Mouse (Mus musculus): ENCODE results near the gene Cst9. TPM values are rescaled to one million over a fixed set of nuclear protein-coding genes. Genes with fewer than 3 reads are reported as not detected.
A peak's percentile ranks its signal among the peaks of the same experiment; 100 is the strongest.

Cst9 gene
- not detected in 2 replicates for polyA plus RNA-seq (2014; fragmentation: Nextera tagmentation; extraction: Ambion mirVana)

- 71% methylated on average over 4 of the region's 4 CpGs for WGBS
- Histone ChIP-seq H3K9ac (ENCODE audit: low read depth, low read length) (no peak within 1 kb of the TSS), H3K4me1 (ENCODE audit: control insufficient read depth, insufficient read depth, low read length) (no peaks in the 10 kb centered on the region), H3K4me2 (ENCODE audit: low read depth, low read length) (no peak within 1 kb of the TSS), H3K27ac (replicated peaks; ENCODE audit: low read depth, low read length) (no peak within 1 kb of the TSS), H3K27me3 (replicated peaks; ENCODE audit: control insufficient read depth, insufficient read depth, low read length) (no peaks in the 10 kb centered on the region), H3K9me3 (ENCODE audit: control insufficient read depth, low read length) (no peaks in the 10 kb centered on the region), H3K36me3 (ENCODE audit: control insufficient read depth, insufficient read depth, low read length) (no peaks in the 10 kb centered on the region), H3K4me3 (ENCODE audit: low read depth, low read length) (no peak within 1 kb of the TSS)
- no peak for ATAC-seq (ENCODE audit: low read depth)
- DNase-seq (ENCODE audit: low spot score) = no peak
Observed at GRCm38 (mm10) chr2:148834912-148835311, at the start of gene Cst9. Gene Cst9 (plus strand): TSS chr2:148835147.

GRCm38 (mm10) chr2:148789142-148789541 is 45.8 kb upstream of the Cst9 start, which contains the start of gene Cst12:
Gene Cst12 (plus strand): TSS chr2:148789361.
- DNase-seq (ENCODE audit: low spot score) = no peak
- Histone ChIP-seq H3K4me3 (ENCODE audit: low read depth, low read length) (no peak within 1 kb of the TSS), H3K4me2 (ENCODE audit: low read depth, low read length) (no peak within 1 kb of the TSS), H3K4me1 (ENCODE audit: control insufficient read depth, insufficient read depth, low read length) (no peaks in the 10 kb centered on the region), H3K9me3 (ENCODE audit: control insufficient read depth, low read length) (0 out of 2 replicates have a peak, but pooled peaks cover 4% of the 10 kb centered on the region), H3K9ac (ENCODE audit: low read depth, low read length) (no peak within 1 kb of the TSS), H3K27ac (replicated peaks; ENCODE audit: low read depth, low read length) (no peak within 1 kb of the TSS), H3K36me3 (ENCODE audit: control insufficient read depth, insufficient read depth, low read length) (no peaks in the 10 kb centered on the region), H3K27me3 (replicated peaks; ENCODE audit: control insufficient read depth, insufficient read depth, low read length) (no peaks in the 10 kb centered on the region)
- 90% methylated on average over 6 of the region's 6 CpGs for WGBS
- no peak for ATAC-seq (ENCODE audit: low read depth)

- ATAC-seq (ENCODE audit: low read depth) (no peak), DNase-seq (ENCODE audit: low spot score) (no peak)
- WGBS = 84% methylated on average over 1 of the region's 1 CpGs
- H3K4me2 ChIP-seq (ENCODE audit: low read depth, low read length) = no peak within 1 kb of the TSS
- H3K4me3 ChIP-seq (ENCODE audit: low read depth, low read length) = no peak within 1 kb of the TSS
- H3K4me1 ChIP-seq (ENCODE audit: control insufficient read depth, insufficient read depth, low read length) = no peaks in the 10 kb centered on the region
- no peaks in the 10 kb centered on the region for H3K9me3 ChIP-seq (ENCODE audit: control insufficient read depth, low read length)
- no peaks in the 10 kb centered on the region for H3K36me3 ChIP-seq (ENCODE audit: control insufficient read depth, insufficient read depth, low read length)
- no peaks in the 10 kb centered on the region for H3K27me3 ChIP-seq (replicated peaks; ENCODE audit: control insufficient read depth, insufficient read depth, low read length)
- no peak within 1 kb of the TSS for H3K27ac ChIP-seq (replicated peaks; ENCODE audit: low read depth, low read length)
- no peak within 1 kb of the TSS for H3K9ac ChIP-seq (ENCODE audit: low read depth, low read length)
Observed at GRCm38 (mm10) chr2:148798485-148798884, 36.5 kb upstream of the Cst9 start, which contains the start of gene Cst8. Gene Cst8 (plus strand): TSS chr2:148798785.

- ATAC-seq (ENCODE audit: low read depth) (no peak), DNase-seq (ENCODE audit: low spot score) (peak; percentile 1)
- no peaks in the 10 kb centered on the region for H3K4me1 ChIP-seq (ENCODE audit: control insufficient read depth, insufficient read depth, low read length)
- H3K4me2 ChIP-seq (ENCODE audit: low read depth, low read length) = no peak overlapping the region
- no peak overlapping the region for H3K9ac ChIP-seq (ENCODE audit: low read depth, low read length)
- WGBS = 39% methylated on average over 3 of the region's 3 CpGs
- H3K36me3 ChIP-seq (ENCODE audit: control insufficient read depth, insufficient read depth, low read length) = no peaks in the 10 kb centered on the region
- no peaks in the 10 kb centered on the region for H3K9me3 ChIP-seq (ENCODE audit: control insufficient read depth, low read length)
- no peak overlapping the region for H3K27ac ChIP-seq (replicated peaks; ENCODE audit: low read depth, low read length)
- H3K4me3 ChIP-seq (ENCODE audit: low read depth, low read length) = no peak overlapping the region
- no peaks in the 10 kb centered on the region for H3K27me3 ChIP-seq (replicated peaks; ENCODE audit: control insufficient read depth, insufficient read depth, low read length)
Observed at GRCm38 (mm10) chr2:148801491-148801921, 33.4 kb upstream of the Cst9 start.

- WGBS = 71% methylated on average over 6 of the region's 6 CpGs
Observed at GRCm38 (mm10) chr2:148806696-148807095, 28.3 kb upstream of the Cst9 start.

GRCm38 (mm10) chr2:148819909-148820308 is 15.0 kb upstream of the Cst9 start, which contains the start of gene Cst13:
Gene Cst13 (plus strand): TSS chr2:148820081.
- ATAC-seq (ENCODE audit: low read depth) (no peak), DNase-seq (ENCODE audit: low spot score) (no peak)
- Histone ChIP-seq H3K9me3 (ENCODE audit: control insufficient read depth, low read length) (no peaks in the 10 kb centered on the region), H3K27me3 (replicated peaks; ENCODE audit: control insufficient read depth, insufficient read depth, low read length) (no peaks in the 10 kb centered on the region), H3K4me2 (ENCODE audit: low read depth, low read length) (no peak within 1 kb of the TSS), H3K4me1 (ENCODE audit: control insufficient read depth, insufficient read depth, low read length) (no peaks in the 10 kb centered on the region), H3K9ac (ENCODE audit: low read depth, low read length) (no peak within 1 kb of the TSS), H3K36me3 (ENCODE audit: control insufficient read depth, insufficient read depth, low read length) (no peaks in the 10 kb centered on the region), H3K27ac (replicated peaks; ENCODE audit: low read depth, low read length) (no peak within 1 kb of the TSS), H3K4me3 (ENCODE audit: low read depth, low read length) (no peak within 1 kb of the TSS)

More at GRCm38 (mm10) chr2:148806696-148807095, 28.3 kb upstream of the Cst9 start:
- H3K9me3 ChIP-seq (ENCODE audit: control insufficient read depth, low read length) = no peaks in the 10 kb centered on the region
- H3K4me3 ChIP-seq (ENCODE audit: low read depth, low read length) = no peak overlapping the region
- H3K27ac ChIP-seq (replicated peaks; ENCODE audit: low read depth, low read length) = no peak overlapping the region
- DNase-seq (ENCODE audit: low spot score) = no peak
- no peak overlapping the region for H3K4me2 ChIP-seq (ENCODE audit: low read depth, low read length)
- no peak for ATAC-seq (ENCODE audit: low read depth)
- H3K27me3 ChIP-seq (replicated peaks; ENCODE audit: control insufficient read depth, insufficient read depth, low read length) = no peaks in the 10 kb centered on the region
- no peak overlapping the region for H3K9ac ChIP-seq (ENCODE audit: low read depth, low read length)
- H3K4me1 ChIP-seq (ENCODE audit: control insufficient read depth, insufficient read depth, low read length) = no peaks in the 10 kb centered on the region
- H3K36me3 ChIP-seq (ENCODE audit: control insufficient read depth, insufficient read depth, low read length) = no peaks in the 10 kb centered on the region

- WGBS = 73% methylated on average over 1 of the region's 1 CpGs
Observed at GRCm38 (mm10) chr2:148825986-148826385, 9.0 kb upstream of the Cst9 start.

GRCm38 (mm10) chr2:148838075-148838777 is 3.3 kb downstream of the Cst9 start:
- no peaks in the 10 kb centered on the region for H3K36me3 ChIP-seq (ENCODE audit: control insufficient read depth, insufficient read depth, low read length)
- no peaks in the 10 kb centered on the region for H3K4me1 ChIP-seq (ENCODE audit: control insufficient read depth, insufficient read depth, low read length)
- no peak for DNase-seq (ENCODE audit: low spot score)
- WGBS = 86% methylated on average over 5 of the region's 5 CpGs
- H3K27ac ChIP-seq (replicated peaks; ENCODE audit: low read depth, low read length) = no peak overlapping the region
- H3K4me2 ChIP-seq (ENCODE audit: low read depth, low read length) = no peak overlapping the region
- no peaks in the 10 kb centered on the region for H3K9me3 ChIP-seq (ENCODE audit: control insufficient read depth, low read length)
- no peak overlapping the region for H3K9ac ChIP-seq (ENCODE audit: low read depth, low read length)
- H3K4me3 ChIP-seq (ENCODE audit: low read depth, low read length) = no peak overlapping the region
- ATAC-seq (ENCODE audit: low read depth) = no peak
- H3K27me3 ChIP-seq (replicated peaks; ENCODE audit: control insufficient read depth, insufficient read depth, low read length) = no peaks in the 10 kb centered on the region

More at GRCm38 (mm10) chr2:148825986-148826385, 9.0 kb upstream of the Cst9 start:
- Histone ChIP-seq H3K9me3 (ENCODE audit: control insufficient read depth, low read length) (no peaks in the 10 kb centered on the region), H3K27ac (replicated peaks; ENCODE audit: low read depth, low read length) (no peak overlapping the region), H3K27me3 (replicated peaks; ENCODE audit: control insufficient read depth, insufficient read depth, low read length) (no peaks in the 10 kb centered on the region), H3K4me2 (ENCODE audit: low read depth, low read length) (no peak overlapping the region), H3K36me3 (ENCODE audit: control insufficient read depth, insufficient read depth, low read length) (no peaks in the 10 kb centered on the region), H3K4me3 (ENCODE audit: low read depth, low read length) (no peak overlapping the region), H3K4me1 (ENCODE audit: control insufficient read depth, insufficient read depth, low read length) (no peaks in the 10 kb centered on the region), H3K9ac (ENCODE audit: low read depth, low read length) (no peak overlapping the region)
- ATAC-seq (ENCODE audit: low read depth) (no peak), DNase-seq (ENCODE audit: low spot score) (no peak)

GRCm38 (mm10) chr2:148839224-148839623 is 4.3 kb downstream of the Cst9 start:
- 85% methylated on average over 2 of the region's 2 CpGs for WGBS
- no peaks in the 10 kb centered on the region for H3K9me3 ChIP-seq (ENCODE audit: control insufficient read depth, low read length)
- no peak overlapping the region for H3K4me3 ChIP-seq (ENCODE audit: low read depth, low read length)
- H3K9ac ChIP-seq (ENCODE audit: low read depth, low read length) = no peak overlapping the region
- no peak for DNase-seq (ENCODE audit: low spot score)
- no peaks in the 10 kb centered on the region for H3K27me3 ChIP-seq (replicated peaks; ENCODE audit: control insufficient read depth, insufficient read depth, low read length)
- H3K27ac ChIP-seq (replicated peaks; ENCODE audit: low read depth, low read length) = no peak overlapping the region
- no peaks in the 10 kb centered on the region for H3K36me3 ChIP-seq (ENCODE audit: control insufficient read depth, insufficient read depth, low read length)
- no peak overlapping the region for H3K4me2 ChIP-seq (ENCODE audit: low read depth, low read length)
- no peak for ATAC-seq (ENCODE audit: low read depth)
- H3K4me1 ChIP-seq (ENCODE audit: control insufficient read depth, insufficient read depth, low read length) = no peaks in the 10 kb centered on the region
